Mouse (Mus musculus): ENCODE data around the gene Adnp.

The Adnp gene

GRCm38 (mm10) chr2:168206725-168207644 lies at the start of gene Adnp:
Gene Adnp (minus strand): TSS chr2:168207112.
- DNase-seq (ENCODE audit: low spot score), result peak; percentile 96

GRCm38 (mm10) chr2:168256506-168256905 lies 49.6 kb upstream of the Adnp start:
- no peak for DNase-seq (ENCODE audit: low spot score)

GRCm38 (mm10) chr2:168253822-168254221 lies 46.9 kb upstream of the Adnp start:
- DNase-seq (ENCODE audit: low spot score), result no peak

- peak; percentile 14 for DNase-seq (ENCODE audit: low spot score)
These were observed 45.9 kb upstream of the Adnp start for GRCm38 (mm10) chr2:168252639-168253292.

GRCm38 (mm10) chr2:168250270-168250669 lies 43.4 kb upstream of the Adnp start:
- peak; percentile 89 for DNase-seq (ENCODE audit: low spot score)

- no peak for DNase-seq (ENCODE audit: low spot score)
These were observed 41.9 kb upstream of the Adnp start for GRCm38 (mm10) chr2:168248856-168249245.

GRCm38 (mm10) chr2:168248167-168248855 lies 41.4 kb upstream of the Adnp start:
- no peak for DNase-seq (ENCODE audit: low spot score)

GRCm38 (mm10) chr2:168245571-168245970 lies 38.7 kb upstream of the Adnp start:
- no peak for DNase-seq (ENCODE audit: low spot score)

- no peak for DNase-seq (ENCODE audit: low spot score)
These were observed 36.4 kb upstream of the Adnp start for GRCm38 (mm10) chr2:168243278-168243677.

- no peak for DNase-seq (ENCODE audit: low spot score)
These were observed 35.9 kb upstream of the Adnp start for GRCm38 (mm10) chr2:168242841-168243240.

GRCm38 (mm10) chr2:168238335-168238734 lies 31.4 kb upstream of the Adnp start:
- DNase-seq (ENCODE audit: low spot score), result no peak

GRCm38 (mm10) chr2:168233286-168233685 lies 26.4 kb upstream of the Adnp start:
- no peak for DNase-seq (ENCODE audit: low spot score)

GRCm38 (mm10) chr2:168231471-168231829 lies 24.5 kb upstream of the Adnp start:
- no peak for DNase-seq (ENCODE audit: low spot score)

- DNase-seq (ENCODE audit: low spot score), result no peak
These were observed 24.0 kb upstream of the Adnp start for GRCm38 (mm10) chr2:168230773-168231470.

GRCm38 (mm10) chr2:168230026-168230728 lies 23.3 kb upstream of the Adnp start, which contains the start of the genes Gm20716, Dpm1 and Mocs3:
Gene Gm20716 (minus strand): TSS chr2:168230364.
Gene Dpm1 (minus strand): TSS chr2:168230591.
Gene Mocs3 (plus strand): TSS chr2:168230622.
- peak; percentile 78 for DNase-seq (ENCODE audit: low spot score)

- DNase-seq (ENCODE audit: low spot score), result peak; percentile 19
These were observed 22.5 kb upstream of the Adnp start for GRCm38 (mm10) chr2:168229116-168230025.

- no peak for DNase-seq (ENCODE audit: low spot score)
These were observed 16.4 kb upstream of the Adnp start for GRCm38 (mm10) chr2:168223326-168223725.

- no peak for DNase-seq (ENCODE audit: low spot score)
These were observed 7.0 kb upstream of the Adnp start for GRCm38 (mm10) chr2:168213788-168214397.

GRCm38 (mm10) chr2:168207883-168208282 lies 971 bp upstream of the Adnp start:
- DNase-seq (ENCODE audit: low spot score), result no peak
